Mouse (Mus musculus): ENCODE results near the gene Fez1. TPM values are rescaled to one million over a fixed set of nuclear protein-coding genes. Genes with fewer than 3 reads are reported as not detected.

Gene Fez1
- total and polyA plus RNA-seq, 2 experiments from 2014 or later = 300 to 464 TPM

- 47% methylated on average over 4 of the region's 4 CpGs for WGBS
- Histone ChIP-seq H3K9me3 (ENCODE audit: low read length) (no peaks in the 10 kb centered on the region), H3K9ac (replicated peaks; ENCODE audit: low read length) (no peak overlapping the region), H3K27me3 (ENCODE audit: insufficient read depth, low read length) (no peaks in the 10 kb centered on the region), H3K4me2 (ENCODE audit: low read depth, low read length) (no peak overlapping the region), H3K4me3 (ENCODE audit: low read length) (no peak overlapping the region), H3K36me3 (ENCODE audit: insufficient read depth, low read length) (no peaks in the 10 kb centered on the region), H3K27ac (no peak overlapping the region), H3K4me1 (ENCODE audit: insufficient read depth, low read length) (no peaks in the 10 kb centered on the region)
- ATAC-seq (no peak), DNase-seq (ENCODE audit: low spot score) (peak; percentile 44)
- no peak for TF ChIP-seq CTCF (IDR thresholded peaks at IDR 0.05; ENCODE audit: low read depth)
These were observed 83.8 kb downstream of the Fez1 start for GRCm38 (mm10) chr9:36905452-36905851.

- H3K27ac ChIP-seq = no peak overlapping the region
- peak; percentile 77 for ATAC-seq
These were observed 94.7 kb downstream of the Fez1 start for GRCm38 (mm10) chr9:36916362-36916761.

GRCm38 (mm10) chr9:36916915-36917314 lies 95.3 kb downstream of the Fez1 start:
- WGBS = 61% methylated on average over 5 of the region's 5 CpGs

More at GRCm38 (mm10) chr9:36916362-36916761, 94.7 kb downstream of the Fez1 start:
- Histone ChIP-seq H3K36me3 (ENCODE audit: insufficient read depth, low read length) (no peaks in the 10 kb centered on the region), H3K4me3 (ENCODE audit: low read length) (no peak overlapping the region), H3K9me3 (ENCODE audit: low read length) (no peaks in the 10 kb centered on the region), H3K9ac (replicated peaks; ENCODE audit: low read length) (no peak overlapping the region), H3K4me1 (ENCODE audit: insufficient read depth, low read length) (no peaks in the 10 kb centered on the region), H3K4me2 (ENCODE audit: low read depth, low read length) (no peak overlapping the region), H3K27me3 (ENCODE audit: insufficient read depth, low read length) (no peaks in the 10 kb centered on the region)
- WGBS = 7% methylated on average over 6 of the region's 6 CpGs
- peak; percentile 98 for TF ChIP-seq CTCF (IDR thresholded peaks at IDR 0.05; ENCODE audit: low read depth)
- peak; percentile 86 for DNase-seq (ENCODE audit: low spot score)

GRCm38 (mm10) chr9:36918582-36918981 lies 96.9 kb downstream of the Fez1 start:
- Histone ChIP-seq H3K27ac (no peak overlapping the region), H3K4me2 (ENCODE audit: low read depth, low read length) (no peak overlapping the region), H3K9me3 (ENCODE audit: low read length) (no peaks in the 10 kb centered on the region), H3K9ac (replicated peaks; ENCODE audit: low read length) (no peak overlapping the region), H3K4me3 (ENCODE audit: low read length) (no peak overlapping the region), H3K4me1 (ENCODE audit: insufficient read depth, low read length) (no peaks in the 10 kb centered on the region), H3K36me3 (ENCODE audit: insufficient read depth, low read length) (no peaks in the 10 kb centered on the region), H3K27me3 (ENCODE audit: insufficient read depth, low read length) (no peaks in the 10 kb centered on the region)
- 43% methylated on average over 3 of the region's 3 CpGs for WGBS
- ATAC-seq (no peak), DNase-seq (ENCODE audit: low spot score) (no peak)
- TF ChIP-seq CTCF (IDR thresholded peaks at IDR 0.05; ENCODE audit: low read depth) = no peak

More at GRCm38 (mm10) chr9:36916915-36917314, 95.3 kb downstream of the Fez1 start:
- Histone ChIP-seq H3K27ac (0 out of 2 replicates have a peak overlapping the region, but pooled peaks have one; percentile 4), H3K27me3 (ENCODE audit: insufficient read depth, low read length) (no peaks in the 10 kb centered on the region), H3K9me3 (ENCODE audit: low read length) (no peaks in the 10 kb centered on the region), H3K36me3 (ENCODE audit: insufficient read depth, low read length) (no peaks in the 10 kb centered on the region), H3K4me2 (ENCODE audit: low read depth, low read length) (no peak overlapping the region), H3K9ac (replicated peaks; ENCODE audit: low read length) (no peak overlapping the region), H3K4me1 (ENCODE audit: insufficient read depth, low read length) (no peaks in the 10 kb centered on the region), H3K4me3 (ENCODE audit: low read length) (no peak overlapping the region)
- no peak for ATAC-seq
- TF ChIP-seq CTCF (IDR thresholded peaks at IDR 0.05; ENCODE audit: low read depth) = no peak
- DNase-seq (ENCODE audit: low spot score) = no peak

GRCm38 (mm10) chr9:36919472-36919871 lies 97.8 kb downstream of the Fez1 start:
- Histone ChIP-seq H3K27me3 (ENCODE audit: insufficient read depth, low read length) (no peaks in the 10 kb centered on the region), H3K4me1 (ENCODE audit: insufficient read depth, low read length) (no peaks in the 10 kb centered on the region), H3K9me3 (ENCODE audit: low read length) (no peaks in the 10 kb centered on the region), H3K4me3 (ENCODE audit: low read length) (no peak overlapping the region), H3K4me2 (ENCODE audit: low read depth, low read length) (no peak overlapping the region), H3K27ac (no peak overlapping the region), H3K9ac (replicated peaks; ENCODE audit: low read length) (no peak overlapping the region), H3K36me3 (ENCODE audit: insufficient read depth, low read length) (no peaks in the 10 kb centered on the region)
- ATAC-seq (no peak), DNase-seq (ENCODE audit: low spot score) (no peak)
- 36% methylated on average over 4 of the region's 4 CpGs for WGBS
- TF ChIP-seq CTCF (IDR thresholded peaks at IDR 0.05; ENCODE audit: low read depth) = no peak

- peak; percentile 58 for DNase-seq (ENCODE audit: low spot score)
- H3K27ac ChIP-seq = no peak overlapping the region
- peak; percentile 63 for ATAC-seq
- TF ChIP-seq CTCF (IDR thresholded peaks at IDR 0.05; ENCODE audit: low read depth) = no peak
- H3K9ac ChIP-seq (replicated peaks; ENCODE audit: low read length) = no peak overlapping the region
- H3K27me3 ChIP-seq (ENCODE audit: insufficient read depth, low read length) = no peaks in the 10 kb centered on the region
- H3K4me3 ChIP-seq (ENCODE audit: low read length) = no peak overlapping the region
- no peaks in the 10 kb centered on the region for H3K9me3 ChIP-seq (ENCODE audit: low read length)
- no peaks in the 10 kb centered on the region for H3K4me1 ChIP-seq (ENCODE audit: insufficient read depth, low read length)
- 41% methylated on average over 13 of the region's 13 CpGs for WGBS
- no peak overlapping the region for H3K4me2 ChIP-seq (ENCODE audit: low read depth, low read length)
- no peaks in the 10 kb centered on the region for H3K36me3 ChIP-seq (ENCODE audit: insufficient read depth, low read length)
These were observed 100.2 kb downstream of the Fez1 start for GRCm38 (mm10) chr9:36921718-36922415.

- H3K27ac ChIP-seq = no peak overlapping the region
- H3K27me3 ChIP-seq (ENCODE audit: insufficient read depth, low read length) = no peaks in the 10 kb centered on the region
- no peak for TF ChIP-seq CTCF (IDR thresholded peaks at IDR 0.05; ENCODE audit: low read depth)
- WGBS = 77% methylated on average over 5 of the region's 5 CpGs
- H3K4me3 ChIP-seq (ENCODE audit: low read length) = no peak overlapping the region
- no peak overlapping the region for H3K4me2 ChIP-seq (ENCODE audit: low read depth, low read length)
- H3K9ac ChIP-seq (replicated peaks; ENCODE audit: low read length) = no peak overlapping the region
- no peaks in the 10 kb centered on the region for H3K36me3 ChIP-seq (ENCODE audit: insufficient read depth, low read length)
- no peaks in the 10 kb centered on the region for H3K9me3 ChIP-seq (ENCODE audit: low read length)
- no peaks in the 10 kb centered on the region for H3K4me1 ChIP-seq (ENCODE audit: insufficient read depth, low read length)
- ATAC-seq = no peak
- DNase-seq (ENCODE audit: low spot score) = no peak
These were observed 102.1 kb downstream of the Fez1 start for GRCm38 (mm10) chr9:36923753-36924152.

Other genes starting within 250 kb of the Fez1 start
- gene Gm17689, start 239.2 kb upstream of the Fez1 start, total RNA-seq (2014; rRNA removed) = not detected in 2 replicates
- gene Gm17689, start 239.2 kb upstream of the Fez1 start, polyA plus RNA-seq (2015; fragmentation: Nextera tagmentation; extraction: Ambion mirVana) = not detected in 2 replicates
- gene A630095E13Rik, start 178.5 kb upstream of the Fez1 start, total RNA-seq (2014; rRNA removed) = not detected in 2 replicates
- not detected in 2 replicates for gene A630095E13Rik, start 178.5 kb upstream of the Fez1 start, polyA plus RNA-seq (2015; fragmentation: Nextera tagmentation; extraction: Ambion mirVana)
- gene Acrv1, start 128.6 kb upstream of the Fez1 start, total RNA-seq (2014; rRNA removed) = not detected in 2 replicates
- not detected in 2 replicates for gene Acrv1, start 128.6 kb upstream of the Fez1 start, polyA plus RNA-seq (2015; fragmentation: Nextera tagmentation; extraction: Ambion mirVana)
- 4.3 and 5.2 TPM in 2 replicates for gene Chek1, start 94.8 kb upstream of the Fez1 start, total RNA-seq (2014; rRNA removed)
- 5.1 and 5.8 TPM in 2 replicates for gene Chek1, start 94.8 kb upstream of the Fez1 start, polyA plus RNA-seq (2015; fragmentation: Nextera tagmentation; extraction: Ambion mirVana)
- 67.4 and 80.1 TPM in 2 replicates for gene Stt3a, start 54.2 kb upstream of the Fez1 start, total RNA-seq (2014; rRNA removed)
- gene Stt3a, start 54.2 kb upstream of the Fez1 start, polyA plus RNA-seq (2015; fragmentation: Nextera tagmentation; extraction: Ambion mirVana) = 74.1 and 81.1 TPM in 2 replicates
- 85.0 and 93.2 TPM in 2 replicates for gene Ei24, start 24.5 kb upstream of the Fez1 start, total RNA-seq (2014; rRNA removed)
- gene Ei24, start 24.5 kb upstream of the Fez1 start, polyA plus RNA-seq (2015; fragmentation: Nextera tagmentation; extraction: Ambion mirVana) = 105 and 107 TPM in 2 replicates

Data from hindbrain, postnatal 0 days (tissue).